Mouse (Mus musculus): ENCODE results near the gene Mcrip1. TPM values are rescaled to one million over a fixed set of nuclear protein-coding genes. Genes with fewer than 3 reads are reported as not detected.

Mcrip1 gene
- polyA plus RNA-seq, 1 experiment from 2014 or later: 59.2 TPM

- DNase-seq (no peak), ATAC-seq (peak; percentile 9; the same call in 1 of the 2 replicates)
- Histone ChIP-seq H3K9me3 (ENCODE audit: low read length) (no peaks in the 10 kb centered on the region), H3K27me3 (ENCODE audit: insufficient read depth, low read length) (no peaks in the 10 kb centered on the region), H3K4me3 (ENCODE audit: low read depth, low read length) (no peak overlapping the region), H3K9ac (replicated peaks) (no peak overlapping the region; the same call in 1 of the 2 replicates), H3K27ac (ENCODE audit: low read depth) (peak overlapping the region; percentile 85), H3K4me2 (ENCODE audit: low read depth, low read length) (no peak overlapping the region), H3K4me1 (ENCODE audit: insufficient read depth) (peaks cover 23% of the 10 kb centered on the region), H3K36me3 (replicated peaks; ENCODE audit: insufficient read depth, low read length) (peaks cover 13% of the 10 kb centered on the region)
- 21% methylated on average over 8 of the region's 8 CpGs for WGBS (ENCODE audit: insufficient replicate concordance)
- no peak for TF ChIP-seq CTCF (IDR thresholded peaks at IDR 0.05; ENCODE audit: low read depth)
- no peak for TF ChIP-seq EP300 (IDR thresholded peaks at IDR 0.05; ENCODE audit: low read depth)
These were observed 10.6 kb downstream of the Mcrip1 start for GRCm38 (mm10) chr11:120538955-120539284.

GRCm38 (mm10) chr11:120538485-120538884 lies 11.0 kb downstream of the Mcrip1 start:
- Histone ChIP-seq H3K27ac (ENCODE audit: low read depth) (peak overlapping the region; percentile 85), H3K36me3 (replicated peaks; ENCODE audit: insufficient read depth, low read length) (peaks cover 9% of the 10 kb centered on the region), H3K9me3 (ENCODE audit: low read length) (no peaks in the 10 kb centered on the region), H3K27me3 (ENCODE audit: insufficient read depth, low read length) (no peaks in the 10 kb centered on the region), H3K4me1 (ENCODE audit: insufficient read depth) (peaks cover 23% of the 10 kb centered on the region), H3K4me2 (ENCODE audit: low read depth, low read length) (no peak overlapping the region), H3K4me3 (ENCODE audit: low read depth, low read length) (no peak overlapping the region), H3K9ac (replicated peaks) (no peak overlapping the region; the same call in 1 of the 2 replicates)
- ATAC-seq (no peak), DNase-seq (no peak)
- TF ChIP-seq EP300 (IDR thresholded peaks at IDR 0.05; ENCODE audit: low read depth): no peak
- no peak for TF ChIP-seq CTCF (IDR thresholded peaks at IDR 0.05; ENCODE audit: low read depth)
- WGBS (ENCODE audit: insufficient replicate concordance): 51% methylated on average over 3 of the region's 3 CpGs

DNA sequence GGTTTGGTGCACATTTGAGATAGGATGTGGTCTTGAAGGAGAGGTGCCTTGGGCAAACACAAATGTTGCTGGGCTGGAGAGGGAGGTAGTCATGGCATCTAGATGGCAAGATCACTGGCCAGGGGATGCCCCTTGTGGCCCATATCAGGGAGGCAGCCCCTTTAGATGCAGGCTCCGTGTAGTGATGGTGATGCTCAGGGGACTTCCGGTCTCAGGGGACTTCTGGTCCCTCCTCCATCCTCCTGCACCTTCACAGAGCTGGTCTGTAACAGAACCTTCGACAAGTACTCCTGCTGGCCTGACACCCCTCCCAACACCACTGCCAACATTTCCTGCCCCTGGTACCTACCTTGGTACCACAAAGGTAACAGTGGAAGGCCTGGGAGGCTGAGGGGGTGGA lies 13.7 kb downstream of the Mcrip1 start:
- Histone ChIP-seq H3K4me2 (ENCODE audit: low read depth, low read length) (no peak overlapping the region), H3K9ac (replicated peaks) (no peak overlapping the region), H3K9me3 (ENCODE audit: low read length) (no peaks in the 10 kb centered on the region), H3K4me3 (ENCODE audit: low read depth, low read length) (no peak overlapping the region), H3K27ac (ENCODE audit: low read depth) (no peak overlapping the region), H3K27me3 (ENCODE audit: insufficient read depth, low read length) (peaks cover 16% of the 10 kb centered on the region), H3K4me1 (ENCODE audit: insufficient read depth) (peaks cover 27% of the 10 kb centered on the region), H3K36me3 (replicated peaks; ENCODE audit: insufficient read depth, low read length) (peaks cover 3% of the 10 kb centered on the region; the same call in 1 of the 2 replicates)
- ATAC-seq (no peak), DNase-seq (no peak)
- 71% methylated on average over 3 of the region's 3 CpGs for WGBS (ENCODE audit: insufficient replicate concordance)
- TF ChIP-seq EP300 (IDR thresholded peaks at IDR 0.05; ENCODE audit: low read depth): no peak
- TF ChIP-seq CTCF (IDR thresholded peaks at IDR 0.05; ENCODE audit: low read depth): no peak

DNA sequence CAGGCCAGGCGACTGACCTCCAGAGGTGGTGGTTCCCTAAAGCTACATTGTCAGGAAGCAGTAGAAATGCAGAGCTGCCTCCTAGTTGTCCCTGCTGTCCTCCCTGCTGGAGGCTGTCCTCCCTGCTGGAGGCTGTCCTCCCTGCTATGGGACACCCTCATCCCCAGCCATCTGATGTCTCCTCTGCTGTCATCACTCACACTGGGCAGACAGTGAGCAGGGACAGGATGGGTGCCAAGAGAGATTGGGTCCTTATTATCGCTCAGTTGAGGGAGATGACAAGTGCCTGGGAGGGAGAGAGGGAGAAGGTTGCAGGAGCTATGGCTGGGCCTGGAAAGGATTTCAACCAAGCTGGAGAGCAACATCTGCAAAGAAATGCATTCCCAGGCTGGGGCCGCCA lies 14.4 kb downstream of the Mcrip1 start:
- DNase-seq (no peak), ATAC-seq (no peak)
- Histone ChIP-seq H3K9ac (replicated peaks) (no peak overlapping the region), H3K36me3 (replicated peaks; ENCODE audit: insufficient read depth, low read length) (peaks cover 3% of the 10 kb centered on the region; the same call in 1 of the 2 replicates), H3K27ac (ENCODE audit: low read depth) (no peak overlapping the region), H3K4me2 (ENCODE audit: low read depth, low read length) (no peak overlapping the region), H3K4me1 (ENCODE audit: insufficient read depth) (peaks cover 30% of the 10 kb centered on the region), H3K27me3 (ENCODE audit: insufficient read depth, low read length) (peaks cover 23% of the 10 kb centered on the region), H3K9me3 (ENCODE audit: low read length) (no peaks in the 10 kb centered on the region), H3K4me3 (ENCODE audit: low read depth, low read length) (no peak overlapping the region)
- 59% methylated on average over 3 of the region's 3 CpGs for WGBS (ENCODE audit: insufficient replicate concordance)
- TF ChIP-seq CTCF (IDR thresholded peaks at IDR 0.05; ENCODE audit: low read depth) (no peak), EP300 (IDR thresholded peaks at IDR 0.05; ENCODE audit: low read depth) (no peak)

DNA sequence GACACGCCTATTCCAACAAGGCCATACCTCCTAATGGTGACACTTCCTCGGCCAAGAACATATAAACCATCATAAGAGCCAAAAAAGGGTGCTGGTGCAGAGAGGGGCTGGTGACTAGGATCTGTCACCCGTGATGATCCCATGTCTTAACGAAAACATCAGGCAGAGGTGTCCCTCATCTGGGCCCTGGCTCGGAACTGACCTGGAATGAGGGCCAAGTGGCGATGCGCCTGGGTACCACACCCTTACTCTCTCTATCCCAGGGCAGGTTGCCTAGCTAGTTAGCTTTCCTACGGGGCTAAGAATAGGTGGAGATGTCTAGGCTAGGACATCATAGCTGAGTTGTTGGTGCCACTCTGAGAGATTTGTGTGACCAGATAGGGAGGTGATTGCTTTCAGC lies 15.4 kb downstream of the Mcrip1 start:
- 77% methylated on average over 8 of the region's 8 CpGs for WGBS (ENCODE audit: insufficient replicate concordance)
- H3K36me3 ChIP-seq (replicated peaks; ENCODE audit: insufficient read depth, low read length): peaks cover 3% of the 10 kb centered on the region; the same call in 1 of the 2 replicates
- H3K27me3 ChIP-seq (ENCODE audit: insufficient read depth, low read length): peaks cover 33% of the 10 kb centered on the region
- no peak overlapping the region for H3K4me3 ChIP-seq (ENCODE audit: low read depth, low read length)
- H3K9me3 ChIP-seq (ENCODE audit: low read length): no peaks in the 10 kb centered on the region
- H3K9ac ChIP-seq (replicated peaks): no peak overlapping the region
- DNase-seq: no peak
- H3K27ac ChIP-seq (ENCODE audit: low read depth): no peak overlapping the region
- no peak for TF ChIP-seq EP300 (IDR thresholded peaks at IDR 0.05; ENCODE audit: low read depth)
- no peak for TF ChIP-seq CTCF (IDR thresholded peaks at IDR 0.05; ENCODE audit: low read depth)
- ATAC-seq: no peak
- peaks cover 26% of the 10 kb centered on the region for H3K4me1 ChIP-seq (ENCODE audit: insufficient read depth)
- H3K4me2 ChIP-seq (ENCODE audit: low read depth, low read length): no peak overlapping the region

GRCm38 (mm10) chr11:120531646-120532045 lies 17.9 kb downstream of the Mcrip1 start:
- peak overlapping the region; percentile 51 for H3K4me3 ChIP-seq (ENCODE audit: low read depth, low read length)
- H3K27me3 ChIP-seq (ENCODE audit: insufficient read depth, low read length): peaks cover 38% of the 10 kb centered on the region
- H3K9ac ChIP-seq (replicated peaks): peak overlapping the region; percentile 68
- H3K4me1 ChIP-seq (ENCODE audit: insufficient read depth): peaks cover 31% of the 10 kb centered on the region
- H3K9me3 ChIP-seq (ENCODE audit: low read length): no peaks in the 10 kb centered on the region
- no peak for TF ChIP-seq CTCF (IDR thresholded peaks at IDR 0.05; ENCODE audit: low read depth)
- no peak for TF ChIP-seq EP300 (IDR thresholded peaks at IDR 0.05; ENCODE audit: low read depth)
- whole genome bisulfite sequencing (ENCODE audit: insufficient replicate concordance): 26% methylated on average over 9 of the region's 9 CpGs
- H3K4me2 ChIP-seq (ENCODE audit: low read depth, low read length): peak overlapping the region; percentile 70
- peak overlapping the region; percentile 93 for H3K27ac ChIP-seq (ENCODE audit: low read depth)
- H3K36me3 ChIP-seq (replicated peaks; ENCODE audit: insufficient read depth, low read length): no peaks in the 10 kb centered on the region
- no peak for DNase-seq
- peak; percentile 41; the same call in 1 of the 2 replicates for ATAC-seq

Measured in liver, postnatal 0 days (tissue).